Mouse (Mus musculus): Measurements from ENCODE around the gene Ap5z1. TPM values are rescaled to one million over a fixed set of nuclear protein-coding genes. Genes with fewer than 3 reads are reported as not detected.

Ap5z1 gene
- polyA plus RNA-seq, 1 experiment from 2014 or later: 8.7 TPM

DNA sequence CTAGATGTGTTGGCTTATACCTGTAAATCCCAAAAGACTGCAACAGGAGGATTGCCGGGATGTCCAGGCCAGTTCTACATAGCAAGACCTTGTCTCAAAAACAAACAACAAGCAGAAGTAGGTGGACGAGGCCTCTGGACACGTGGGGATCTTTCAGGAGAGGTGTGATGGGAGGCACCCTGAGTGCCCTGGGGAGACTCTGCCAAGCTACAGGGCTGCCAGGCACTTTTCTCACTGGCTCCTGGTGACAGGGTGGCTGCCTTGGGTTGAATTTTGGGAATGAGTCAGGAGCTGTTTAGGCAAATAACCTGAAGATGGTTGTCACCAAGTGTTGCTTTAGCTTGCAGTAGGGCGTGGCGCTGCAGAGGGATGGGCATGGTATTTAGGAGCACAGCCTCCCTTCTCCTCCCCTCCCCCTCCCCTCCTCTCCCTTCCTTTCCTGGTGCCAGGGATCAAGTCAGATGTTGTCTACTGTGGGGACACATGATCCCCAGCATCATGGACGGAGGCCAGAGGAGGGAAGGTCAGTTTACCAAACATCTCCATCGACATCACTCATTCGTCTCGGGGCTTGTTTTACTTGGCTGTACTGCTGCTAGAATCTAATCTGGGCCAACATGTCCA, 31.8 kb upstream of the Ap5z1 start:
- peaks cover 19% of the 10 kb centered on the region for H3K36me3 ChIP-seq (ENCODE audit: control insufficient read depth, insufficient read depth, low read length)
- DNase-seq (ENCODE audit: low spot score) (peak; percentile 75), ATAC-seq (ENCODE audit: low read depth) (peak; percentile 23; the same call in 1 of the 2 replicates)
- peak overlapping the region; percentile 56; the same call in 1 of the 2 replicates for H3K27ac ChIP-seq (replicated peaks; ENCODE audit: low read depth, low read length)
- no peaks in the 10 kb centered on the region for H3K27me3 ChIP-seq (replicated peaks; ENCODE audit: control insufficient read depth, insufficient read depth, low read length)
- no peaks in the 10 kb centered on the region for H3K9me3 ChIP-seq (ENCODE audit: control insufficient read depth, low read length)
- no peak overlapping the region for H3K9ac ChIP-seq (ENCODE audit: low read depth, low read length)
- H3K4me2 ChIP-seq (ENCODE audit: low read depth, low read length): no peak overlapping the region
- peaks cover 27% of the 10 kb centered on the region for H3K4me1 ChIP-seq (ENCODE audit: control insufficient read depth, insufficient read depth, low read length)
- WGBS: 61% methylated on average over 9 of the region's 9 CpGs
- no peak overlapping the region for H3K4me3 ChIP-seq (ENCODE audit: low read depth, low read length)

DNA sequence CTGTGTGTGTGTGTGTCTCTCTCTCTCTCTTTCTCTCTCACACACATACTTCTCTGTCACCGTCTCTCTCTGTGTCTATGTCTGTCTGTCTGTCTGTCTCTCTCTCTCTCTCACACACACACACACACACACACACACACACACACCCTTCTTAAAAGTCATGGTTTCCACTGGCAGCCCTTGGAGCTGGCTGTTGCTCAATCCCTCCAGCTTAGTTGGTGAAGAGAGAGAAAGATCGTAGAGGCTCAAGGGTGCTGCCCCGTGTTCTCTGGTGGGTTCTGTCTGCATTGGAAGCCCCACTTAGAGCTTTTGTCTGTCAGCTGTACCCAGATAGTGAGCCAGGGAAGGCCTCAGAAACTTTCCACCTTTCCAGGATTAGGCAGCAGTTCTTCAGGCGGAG, 31.0 kb upstream of the Ap5z1 start:
- Histone ChIP-seq H3K27ac (replicated peaks; ENCODE audit: low read depth, low read length) (peak overlapping the region; percentile 56), H3K27me3 (replicated peaks; ENCODE audit: control insufficient read depth, insufficient read depth, low read length) (no peaks in the 10 kb centered on the region), H3K4me3 (ENCODE audit: low read depth, low read length) (no peak overlapping the region), H3K9me3 (ENCODE audit: control insufficient read depth, low read length) (no peaks in the 10 kb centered on the region), H3K9ac (ENCODE audit: low read depth, low read length) (no peak overlapping the region), H3K36me3 (ENCODE audit: control insufficient read depth, insufficient read depth, low read length) (peaks cover 20% of the 10 kb centered on the region), H3K4me1 (ENCODE audit: control insufficient read depth, insufficient read depth, low read length) (peaks cover 27% of the 10 kb centered on the region), H3K4me2 (ENCODE audit: low read depth, low read length) (no peak overlapping the region)
- ATAC-seq (ENCODE audit: low read depth) (no peak), DNase-seq (ENCODE audit: low spot score) (no peak)
- WGBS: 81% methylated on average over 3 of the region's 4 CpGs

DNA sequence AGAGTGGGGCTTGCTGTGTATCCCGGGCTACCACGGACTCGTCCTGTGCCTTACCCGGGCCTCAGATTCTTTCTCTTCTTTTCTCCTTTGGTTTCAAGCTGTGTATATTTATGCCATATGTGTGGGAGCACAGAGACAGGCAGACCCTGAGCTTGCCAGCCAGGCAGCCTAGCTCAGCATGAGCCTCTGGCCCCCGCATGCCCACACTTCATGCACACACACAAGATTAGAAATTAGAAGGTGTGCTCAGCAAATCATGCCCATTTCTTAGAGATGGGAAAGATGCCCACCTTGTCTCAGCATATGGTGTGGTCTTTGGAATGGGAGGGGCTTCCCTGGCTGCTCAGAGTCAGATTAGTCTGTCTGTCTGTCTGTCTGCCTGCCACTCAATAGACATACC, 29.7 kb upstream of the Ap5z1 start:
- peaks cover 28% of the 10 kb centered on the region for H3K4me1 ChIP-seq (ENCODE audit: control insufficient read depth, insufficient read depth, low read length)
- H3K27me3 ChIP-seq (replicated peaks; ENCODE audit: control insufficient read depth, insufficient read depth, low read length): no peaks in the 10 kb centered on the region
- ATAC-seq (ENCODE audit: low read depth) (no peak), DNase-seq (ENCODE audit: low spot score) (no peak)
- H3K9me3 ChIP-seq (ENCODE audit: control insufficient read depth, low read length): no peaks in the 10 kb centered on the region
- peaks cover 23% of the 10 kb centered on the region for H3K36me3 ChIP-seq (ENCODE audit: control insufficient read depth, insufficient read depth, low read length)
- no peak overlapping the region for H3K4me2 ChIP-seq (ENCODE audit: low read depth, low read length)
- no peak overlapping the region for H3K9ac ChIP-seq (ENCODE audit: low read depth, low read length)
- H3K4me3 ChIP-seq (ENCODE audit: low read depth, low read length): no peak overlapping the region
- no peak overlapping the region for H3K27ac ChIP-seq (replicated peaks; ENCODE audit: low read depth, low read length)
- WGBS: 71% methylated on average over 5 of the region's 5 CpGs

DNA sequence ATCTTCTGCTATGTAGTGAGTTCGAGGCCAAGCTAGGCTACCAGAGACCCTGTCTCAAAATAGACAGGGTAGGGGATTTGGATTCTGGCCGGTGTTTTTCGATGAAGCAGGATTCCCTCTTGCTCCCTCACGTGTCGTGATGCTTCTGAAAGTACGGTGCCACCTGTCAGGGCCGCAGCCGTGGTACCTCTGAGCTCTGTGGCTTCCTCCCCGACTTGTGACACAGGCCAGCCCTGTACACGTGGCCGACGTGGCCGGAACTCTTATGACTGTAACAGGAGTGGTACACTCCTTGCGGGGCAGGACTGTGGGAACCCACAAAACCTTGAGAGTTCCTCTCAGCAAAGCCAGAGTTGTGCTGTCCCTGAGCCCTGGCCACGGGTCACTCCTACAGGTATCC, 28.0 kb upstream of the Ap5z1 start:
- Histone ChIP-seq H3K9ac (ENCODE audit: low read depth, low read length) (no peak overlapping the region), H3K27me3 (replicated peaks; ENCODE audit: control insufficient read depth, insufficient read depth, low read length) (no peaks in the 10 kb centered on the region), H3K4me1 (ENCODE audit: control insufficient read depth, insufficient read depth, low read length) (peaks cover 39% of the 10 kb centered on the region), H3K4me2 (ENCODE audit: low read depth, low read length) (no peak overlapping the region), H3K9me3 (ENCODE audit: control insufficient read depth, low read length) (no peaks in the 10 kb centered on the region), H3K27ac (replicated peaks; ENCODE audit: low read depth, low read length) (no peak overlapping the region), H3K4me3 (ENCODE audit: low read depth, low read length) (no peak overlapping the region), H3K36me3 (ENCODE audit: control insufficient read depth, insufficient read depth, low read length) (peaks cover 23% of the 10 kb centered on the region)
- ATAC-seq (ENCODE audit: low read depth) (no peak), DNase-seq (ENCODE audit: low spot score) (no peak)
- WGBS: 94% methylated on average over 15 of the region's 15 CpGs

DNA sequence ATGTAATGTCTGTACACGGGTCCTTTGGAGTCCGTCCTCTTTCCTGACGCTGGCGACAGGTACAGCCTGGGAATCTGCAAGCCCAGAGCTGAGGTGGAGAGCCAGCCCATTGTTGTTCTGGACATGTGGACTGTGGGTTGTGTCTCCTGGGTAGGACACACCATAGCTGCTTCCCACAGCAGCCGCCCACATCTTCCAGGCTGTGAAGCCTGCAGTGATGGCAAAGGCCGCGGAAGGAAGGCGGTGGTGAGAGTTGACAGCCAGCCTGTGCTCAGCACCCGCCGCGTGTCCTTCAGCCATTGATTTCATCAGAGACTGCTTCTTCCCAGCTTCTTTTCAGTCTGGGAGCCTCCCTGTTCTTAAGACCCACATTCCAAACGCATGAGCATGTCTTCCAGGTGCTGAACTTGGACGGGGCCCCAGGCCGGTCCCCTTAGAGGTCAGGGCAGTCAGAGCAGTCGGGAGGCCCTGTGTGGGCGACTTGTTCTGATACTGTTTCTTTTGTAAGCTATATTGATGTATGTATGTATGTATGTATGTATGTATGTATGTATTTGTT, 25.3 kb upstream of the Ap5z1 start:
- Histone ChIP-seq H3K4me3 (ENCODE audit: low read depth, low read length) (no peak overlapping the region), H3K4me1 (ENCODE audit: control insufficient read depth, insufficient read depth, low read length) (peaks cover 45% of the 10 kb centered on the region), H3K4me2 (ENCODE audit: low read depth, low read length) (no peak overlapping the region), H3K36me3 (ENCODE audit: control insufficient read depth, insufficient read depth, low read length) (peaks cover 23% of the 10 kb centered on the region), H3K27ac (replicated peaks; ENCODE audit: low read depth, low read length) (no peak overlapping the region), H3K27me3 (replicated peaks; ENCODE audit: control insufficient read depth, insufficient read depth, low read length) (no peaks in the 10 kb centered on the region), H3K9me3 (ENCODE audit: control insufficient read depth, low read length) (no peaks in the 10 kb centered on the region), H3K9ac (ENCODE audit: low read depth, low read length) (no peak overlapping the region)
- DNase-seq (ENCODE audit: low spot score): no peak
- ATAC-seq (ENCODE audit: low read depth): no peak
- 87% methylated on average over 16 of the region's 16 CpGs for WGBS

DNA sequence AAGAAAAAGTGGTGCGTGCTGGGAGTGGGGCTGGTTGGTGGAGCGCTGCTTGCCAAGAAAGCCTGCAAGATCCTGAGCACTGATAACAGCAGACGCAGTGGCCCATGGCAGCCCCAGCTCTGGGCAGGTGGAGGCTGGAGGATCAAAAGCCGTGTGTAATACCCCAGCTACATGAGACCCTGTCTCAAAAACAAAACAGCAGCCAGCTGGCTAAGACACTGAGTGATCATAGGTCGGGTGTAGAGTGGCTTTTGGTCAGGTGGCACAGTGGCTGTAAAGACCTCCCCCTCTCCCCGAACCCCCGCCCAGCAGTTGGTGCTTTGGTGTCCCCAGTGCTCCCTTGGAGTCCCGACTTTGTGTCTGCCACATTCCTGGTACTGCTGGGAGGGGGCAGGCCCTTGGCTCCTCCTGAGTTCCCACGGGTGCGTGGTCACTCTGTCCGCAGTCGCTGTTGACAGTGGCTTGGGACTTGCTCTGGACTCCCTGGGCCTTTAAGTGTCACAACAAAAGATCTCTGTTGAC, 23.8 kb upstream of the Ap5z1 start:
- peak overlapping the region; percentile 97 for H3K27ac ChIP-seq (replicated peaks; ENCODE audit: low read depth, low read length)
- DNase-seq (ENCODE audit: low spot score) (peak; percentile 73), ATAC-seq (ENCODE audit: low read depth) (peak; percentile 46)
- peaks cover 49% of the 10 kb centered on the region for H3K4me1 ChIP-seq (ENCODE audit: control insufficient read depth, insufficient read depth, low read length)
- H3K9me3 ChIP-seq (ENCODE audit: control insufficient read depth, low read length): no peaks in the 10 kb centered on the region
- peak overlapping the region; percentile 49 for H3K9ac ChIP-seq (ENCODE audit: low read depth, low read length)
- peaks cover 23% of the 10 kb centered on the region for H3K36me3 ChIP-seq (ENCODE audit: control insufficient read depth, insufficient read depth, low read length)
- 4% methylated on average over 11 of the region's 12 CpGs for WGBS
- peak overlapping the region; percentile 19 for H3K4me3 ChIP-seq (ENCODE audit: low read depth, low read length)
- H3K4me2 ChIP-seq (ENCODE audit: low read depth, low read length): peak overlapping the region; percentile 70
- H3K27me3 ChIP-seq (replicated peaks; ENCODE audit: control insufficient read depth, insufficient read depth, low read length): no peaks in the 10 kb centered on the region

DNA sequence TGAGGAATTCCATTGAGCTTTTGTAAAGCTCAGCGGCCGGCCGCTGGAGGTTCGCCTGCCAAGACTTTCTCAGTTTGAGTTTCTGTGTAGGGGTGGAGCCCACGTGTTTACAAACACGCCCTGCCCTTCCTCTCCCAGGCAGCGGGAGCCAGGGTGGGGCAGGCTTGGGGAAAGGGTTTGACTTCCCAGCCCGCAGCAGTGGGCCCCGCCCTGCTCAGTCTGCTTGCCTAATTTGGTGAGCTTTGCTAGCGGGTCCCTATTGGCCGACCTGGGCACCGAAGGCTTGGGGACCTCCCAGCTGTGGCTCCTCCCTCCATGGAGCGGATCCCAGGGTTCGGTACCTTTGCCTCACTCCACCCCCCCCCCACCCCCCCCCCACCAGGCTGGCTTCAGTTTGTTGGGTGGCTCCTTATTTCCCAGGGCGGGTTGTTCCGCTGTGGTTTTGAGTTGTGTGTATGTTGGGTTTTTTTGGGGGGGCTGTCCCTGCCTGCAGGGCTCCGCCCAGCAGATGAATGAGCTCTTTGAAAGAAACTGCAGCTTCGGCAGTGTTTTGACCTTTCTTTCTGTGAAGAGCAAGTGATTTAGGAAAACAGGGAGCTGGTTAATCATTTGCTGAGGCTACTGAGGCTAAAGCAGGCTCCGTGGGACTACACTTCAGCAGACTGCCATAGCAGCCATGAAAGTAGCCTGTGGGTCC, 23.1 kb upstream of the Ap5z1 start:
- peak overlapping the region; percentile 70 for H3K4me2 ChIP-seq (ENCODE audit: low read depth, low read length)
- peak overlapping the region; percentile 49 for H3K9ac ChIP-seq (ENCODE audit: low read depth, low read length)
- peak; percentile 95 for ATAC-seq (ENCODE audit: low read depth)
- H3K4me3 ChIP-seq (ENCODE audit: low read depth, low read length): peak overlapping the region; percentile 19
- H3K27ac ChIP-seq (replicated peaks; ENCODE audit: low read depth, low read length): peak overlapping the region; percentile 97
- WGBS: under 1% methylated on average over 17 of the region's 19 CpGs
- peaks cover 17% of the 10 kb centered on the region for H3K36me3 ChIP-seq (ENCODE audit: control insufficient read depth, insufficient read depth, low read length)
- H3K4me1 ChIP-seq (ENCODE audit: control insufficient read depth, insufficient read depth, low read length): peaks cover 55% of the 10 kb centered on the region
- H3K27me3 ChIP-seq (replicated peaks; ENCODE audit: control insufficient read depth, insufficient read depth, low read length): no peaks in the 10 kb centered on the region
- no peaks in the 10 kb centered on the region for H3K9me3 ChIP-seq (ENCODE audit: control insufficient read depth, low read length)
- DNase-seq (ENCODE audit: low spot score): peak; percentile 98

DNA sequence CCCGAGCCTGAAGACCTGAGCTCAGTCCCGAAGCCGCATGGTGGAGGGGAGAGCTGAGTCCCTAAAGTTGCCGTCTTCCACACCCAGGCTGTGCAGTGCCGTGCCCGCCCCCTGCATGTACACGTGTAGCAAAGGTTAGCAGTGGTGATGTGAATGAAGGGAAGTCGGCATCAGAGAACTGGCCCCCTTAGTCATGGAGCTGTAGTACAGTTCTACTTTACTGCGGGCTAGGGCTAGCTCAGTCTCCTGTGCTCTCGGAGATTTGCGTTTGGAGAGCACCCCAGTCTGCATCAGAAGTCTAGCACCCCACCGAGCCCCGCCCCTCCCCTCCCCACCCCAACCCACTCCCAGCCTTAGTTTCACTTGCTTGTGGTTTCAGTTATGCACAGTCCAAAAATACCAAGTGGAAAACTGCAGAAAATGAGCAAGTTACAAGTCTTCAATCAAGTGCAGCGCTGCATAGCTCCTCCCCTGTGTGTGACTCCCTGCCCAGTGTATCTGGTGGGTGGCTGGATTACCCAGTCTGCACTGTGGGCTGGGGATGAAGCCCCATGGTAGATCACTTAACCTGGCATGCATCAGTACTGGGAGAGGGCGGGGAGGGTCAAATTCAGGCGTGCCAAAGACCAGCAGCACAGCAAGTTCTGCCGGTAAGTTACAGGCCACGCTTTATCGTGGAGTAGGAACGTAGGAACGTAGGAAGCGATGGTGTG, 22.3 kb upstream of the Ap5z1 start:
- 44% methylated on average over 22 of the region's 22 CpGs for WGBS
- ATAC-seq (ENCODE audit: low read depth): 0 out of 2 replicates have a peak, but pooled peaks have one; percentile 3
- peaks cover 56% of the 10 kb centered on the region for H3K4me1 ChIP-seq (ENCODE audit: control insufficient read depth, insufficient read depth, low read length)

More for the DNA sequence above, 22.3 kb upstream of the Ap5z1 start:
- no peaks in the 10 kb centered on the region for H3K27me3 ChIP-seq (replicated peaks; ENCODE audit: control insufficient read depth, insufficient read depth, low read length)
- peak overlapping the region; percentile 70 for H3K4me2 ChIP-seq (ENCODE audit: low read depth, low read length)
- H3K9me3 ChIP-seq (ENCODE audit: control insufficient read depth, low read length): no peaks in the 10 kb centered on the region
- peak; percentile 78 for DNase-seq (ENCODE audit: low spot score)
- H3K9ac ChIP-seq (ENCODE audit: low read depth, low read length): peak overlapping the region; percentile 49
- H3K4me3 ChIP-seq (ENCODE audit: low read depth, low read length): peak overlapping the region; percentile 19
- peak overlapping the region; percentile 97 for H3K27ac ChIP-seq (replicated peaks; ENCODE audit: low read depth, low read length)
- H3K36me3 ChIP-seq (ENCODE audit: control insufficient read depth, insufficient read depth, low read length): peaks cover 8% of the 10 kb centered on the region

All from embryonic facial prominence, embryonic 14.5 days (tissue).